Mouse (Mus musculus): Measurements from ENCODE around the gene Mcrs1. TPM values are rescaled to one million over a fixed set of nuclear protein-coding genes. Genes with fewer than 3 reads are reported as not detected.

The Mcrs1 gene
- total and polyA plus RNA-seq, 3 experiments: 124 to 131 TPM; not detected in 1

GRCm38 (mm10) chr15:99223585-99224207, 28.1 kb downstream of the Mcrs1 start:
- H3K27ac ChIP-seq (ENCODE audit: control insufficient read depth, low read depth, low read length): peak overlapping the region; percentile 52

GRCm38 (mm10) chr15:99222794-99223584, 28.8 kb downstream of the Mcrs1 start:
- H3K4me1 ChIP-seq (ENCODE audit: control insufficient read depth in 1 of 2, insufficient read depth in 2 of 2, low read length in 2 of 2): peaks cover 3 to 12% of the 10 kb centered on the region in 2 experiments; a peak in 3 of 4 replicates
- H3K79me2 ChIP-seq (ENCODE audit: control insufficient read depth, insufficient read depth, low read length, poor library complexity): peaks cover 1% of the 10 kb centered on the region; the same call in 1 of the 2 replicates
- peak overlapping the region; percentile 26 for H3K27ac ChIP-seq (ENCODE audit: control insufficient read depth, low read depth, low read length)
- peaks cover 7 to 17% of the 10 kb centered on the region in 2 experiments for H3K27me3 ChIP-seq (ENCODE audit: control insufficient read depth in 1 of 2, insufficient read depth in 2 of 2, low read length in 2 of 2)
- no peaks in the 10 kb centered on the region for H3K9me3 ChIP-seq (replicated peaks; ENCODE audit: insufficient read depth, low read length)
- H3K4me3 ChIP-seq (ENCODE audit: control insufficient read depth in 1 of 2, insufficient read depth in 1 of 2, low read depth in 2 of 2, low read length in 2 of 2): peak overlapping the region; percentile 56 to 72
- TF ChIP-seq ZNF384 (IDR thresholded peaks at IDR 0.05; ENCODE audit: low read depth, low read length) (no peak), JUND (IDR thresholded peaks at IDR 0.05; ENCODE audit: low read depth, low read length) (peak; percentile 85; the same call in 1 of the 2 replicates), MYC (IDR thresholded peaks at IDR 0.05; ENCODE audit: low read depth, low read length) (no peak), ZC3H11A (IDR thresholded peaks at IDR 0.05; ENCODE audit: low read depth, low read length) (no peak), NELFE (IDR thresholded peaks at IDR 0.05; ENCODE audit: low read depth, low read length) (no peak)
- H3K9ac ChIP-seq (ENCODE audit: control insufficient read depth, low read depth, low read length, poor library complexity, severe bottlenecking): peak overlapping the region; percentile 75
- peak; percentile 60 for DNase-seq (ENCODE audit: low read depth, low spot score)
- H3K36me3 ChIP-seq (ENCODE audit: control insufficient read depth in 1 of 2, insufficient read depth in 2 of 2, low read length in 2 of 2): peaks cover 0 to 8% of the 10 kb centered on the region in 2 experiments; a peak in 2 of 4 replicates

More at GRCm38 (mm10) chr15:99223585-99224207, 28.1 kb downstream of the Mcrs1 start:
- Histone ChIP-seq H3K9ac (ENCODE audit: control insufficient read depth, low read depth, low read length, poor library complexity, severe bottlenecking) (peak overlapping the region; percentile 75), H3K36me3 (ENCODE audit: control insufficient read depth in 1 of 2, insufficient read depth in 2 of 2, low read length in 2 of 2) (peaks cover 0 to 8% of the 10 kb centered on the region in 2 experiments; a peak in 2 of 4 replicates), H3K4me1 (ENCODE audit: control insufficient read depth in 1 of 2, insufficient read depth in 2 of 2, low read length in 2 of 2) (peaks cover 3 to 12% of the 10 kb centered on the region in 2 experiments; a peak in 3 of 4 replicates), H3K9me3 (replicated peaks; ENCODE audit: insufficient read depth, low read length) (no peaks in the 10 kb centered on the region), H3K27me3 (ENCODE audit: control insufficient read depth in 1 of 2, insufficient read depth in 2 of 2, low read length in 2 of 2) (peaks cover 7 to 17% of the 10 kb centered on the region in 2 experiments), H3K79me2 (ENCODE audit: control insufficient read depth, insufficient read depth, low read length, poor library complexity) (peaks cover 1% of the 10 kb centered on the region; the same call in 1 of the 2 replicates), H3K4me3 (ENCODE audit: control insufficient read depth in 1 of 2, insufficient read depth in 1 of 2, low read depth in 2 of 2, low read length in 2 of 2) (peak overlapping the region; percentile 56 to 72)
- peak; percentile 78 for DNase-seq (ENCODE audit: low read depth, low spot score)
- TF ChIP-seq ELF1 (IDR thresholded peaks at IDR 0.05; ENCODE audit: low read depth, low read length) (no peak), ETS1 (IDR thresholded peaks at IDR 0.05; ENCODE audit: low read depth, low read length) (no peak), POLR2A (IDR thresholded peaks at IDR 0.05; ENCODE audit: control insufficient read depth in 1 of 2, insufficient read depth in 1 of 2, low read depth in 1 of 2, low read length in 2 of 2, poor library complexity in 1 of 2) (0 out of 4 replicates have a peak, but pooled peaks of 1 of the 2 experiments have one; percentile 2), MYC (IDR thresholded peaks at IDR 0.05; ENCODE audit: low read depth, low read length) (no peak), E2F4 (IDR thresholded peaks at IDR 0.05; ENCODE audit: borderline replicate concordance, low read depth, low read length) (no peak; the same call in 1 of the 2 replicates), CTCF (IDR thresholded peaks at IDR 0.05 in 2 of 3, conservative IDR thresholded peaks at IDR 0.05 in 1 of 3; ENCODE audit: control insufficient read depth in 1 of 3, insufficient read depth in 1 of 3, low read depth in 2 of 3, low read length in 3 of 3, poor library complexity in 1 of 3, severe bottlenecking in 1 of 3) (no peak), TCF12 (IDR thresholded peaks at IDR 0.05; ENCODE audit: low read depth, low read length) (0 out of 2 replicates have a peak, but pooled peaks have one; percentile 4), HCFC1 (IDR thresholded peaks at IDR 0.05; ENCODE audit: low read depth, low read length) (no peak), MYB (IDR thresholded peaks at IDR 0.05; ENCODE audit: low read depth, low read length) (no peak), SIN3A (IDR thresholded peaks at IDR 0.05; ENCODE audit: low read length) (peak; percentile 45), NRF1 (IDR thresholded peaks at IDR 0.05; ENCODE audit: insufficient read depth, low read depth, low read length, poor library complexity, severe bottlenecking) (no peak), SMC3 (IDR thresholded peaks at IDR 0.05; ENCODE audit: low read depth, low read length) (no peak), NELFE (IDR thresholded peaks at IDR 0.05; ENCODE audit: low read depth, low read length) (peak; percentile 42), UBTF (IDR thresholded peaks at IDR 0.05; ENCODE audit: borderline replicate concordance, insufficient read depth, low read depth, low read length) (0 out of 2 replicates have a peak, but pooled peaks have one; percentile 51), TBP (IDR thresholded peaks at IDR 0.05; ENCODE audit: low read depth, low read length) (0 out of 2 replicates have a peak, but pooled peaks have one; percentile 27), MXI1 (IDR thresholded peaks at IDR 0.05; ENCODE audit: low read depth, low read length) (no peak; the same call in 1 of the 2 replicates), CHD2 (IDR thresholded peaks at IDR 0.05; ENCODE audit: low read length) (no peak), ZNF384 (IDR thresholded peaks at IDR 0.05; ENCODE audit: low read depth, low read length) (no peak), POLR2AphosphoS5 (IDR thresholded peaks at IDR 0.05; ENCODE audit: borderline replicate concordance, low read depth, low read length) (no peak)

Measured in MEL (cell line).